Mouse (Mus musculus): ENCODE results near the gene Gm12117. TPM values are rescaled to one million over a fixed set of nuclear protein-coding genes. Genes with fewer than 3 reads are reported as not detected.

Gm12117 gene
- not detected for polyA plus RNA-seq (2014; fragmentation: Illumina TruSeq; extraction: RNeasy Lipid Tissue Mini Kit (QIAGEN cat#74804); ENCODE audit: low read depth, low replicate concordance)

GRCm38 (mm10) chr11:33276637-33277036 lies at the start of gene Gm12117:
Gene Gm12117 (minus strand): TSS chr11:33276737.

Other genes starting within 250 kb of the Gm12117 start
- gene Fgf18, start 129.3 kb downstream of the Gm12117 start, polyA plus RNA-seq (2014; fragmentation: Illumina TruSeq; extraction: RNeasy Lipid Tissue Mini Kit (QIAGEN cat#74804); ENCODE audit: low read depth, low replicate concordance): 3.6 TPM
- gene Npm1, start 113.5 kb downstream of the Gm12117 start, polyA plus RNA-seq (2014; fragmentation: Illumina TruSeq; extraction: RNeasy Lipid Tissue Mini Kit (QIAGEN cat#74804); ENCODE audit: low read depth, low replicate concordance): 259 TPM
- not detected for gene Tlx3, start 73.1 kb downstream of the Gm12117 start, polyA plus RNA-seq (2014; fragmentation: Illumina TruSeq; extraction: RNeasy Lipid Tissue Mini Kit (QIAGEN cat#74804); ENCODE audit: low read depth, low replicate concordance)
- 0.47 TPM for gene Ranbp17, start 237.0 kb upstream of the Gm12117 start, polyA plus RNA-seq (2014; fragmentation: Illumina TruSeq; extraction: RNeasy Lipid Tissue Mini Kit (QIAGEN cat#74804); ENCODE audit: low read depth, low replicate concordance)